Mouse (Mus musculus) frontal cortex, postnatal 14 days (tissue): Measurements from ENCODE around the gene Gria1.

ENCODE experiments used
- DNase-seq, 2 experiments: peaks; one replicate each; pipeline ENCODE4 v3.0.0; 2022; ENCODE audit warnings: low spot score in 2 of 2

The Gria1 gene

GRCm38 (mm10) chr11:57011024-57011690, at the start of gene Gria1:
Gene Gria1 (plus strand): TSS chr11:57011387.
- no peak for DNase-seq

GRCm38 (mm10) chr11:56961751-56962150, 49.4 kb upstream of the Gria1 start:
- no peak for DNase-seq

GRCm38 (mm10) chr11:56972814-56973213, 38.4 kb upstream of the Gria1 start:
- DNase-seq: no peak

- DNase-seq: no peak
Observed at GRCm38 (mm10) chr11:56984321-56985000, 26.7 kb upstream of the Gria1 start.

- DNase-seq: no peak
Observed at GRCm38 (mm10) chr11:56985457-56985856, 25.7 kb upstream of the Gria1 start.

- DNase-seq: no peak
Observed at GRCm38 (mm10) chr11:56999601-57000001, 11.6 kb upstream of the Gria1 start.

- no peak for DNase-seq
Observed at GRCm38 (mm10) chr11:57004611-57005010, 6.6 kb upstream of the Gria1 start.

GRCm38 (mm10) chr11:57005341-57005740, 5.8 kb upstream of the Gria1 start:
- DNase-seq: no peak

- no peak for DNase-seq
Observed at GRCm38 (mm10) chr11:57007790-57008189, 3.4 kb upstream of the Gria1 start.

GRCm38 (mm10) chr11:57010611-57011010, 576 bp upstream of the Gria1 start:
- no peak for DNase-seq

- peak; percentile 52 to 58 for DNase-seq
Observed at GRCm38 (mm10) chr11:57011691-57012039, 478 bp downstream of the Gria1 start.

GRCm38 (mm10) chr11:57012287-57012921, 1.2 kb downstream of the Gria1 start:
- DNase-seq: no peak

GRCm38 (mm10) chr11:57013464-57014190, 2.4 kb downstream of the Gria1 start:
- DNase-seq: no peak

GRCm38 (mm10) chr11:57014396-57014795, 3.2 kb downstream of the Gria1 start:
- DNase-seq: no peak

- no peak for DNase-seq
Observed at GRCm38 (mm10) chr11:57018536-57018935, 7.3 kb downstream of the Gria1 start.

- DNase-seq: no peak
Observed at GRCm38 (mm10) chr11:57022400-57022799, 11.2 kb downstream of the Gria1 start.

GRCm38 (mm10) chr11:57030448-57030847, 19.3 kb downstream of the Gria1 start:
- no peak for DNase-seq

GRCm38 (mm10) chr11:57038807-57039206, 27.6 kb downstream of the Gria1 start:
- DNase-seq: peak; percentile 67 to 72

- DNase-seq: no peak
Observed at GRCm38 (mm10) chr11:57039306-57039705, 28.1 kb downstream of the Gria1 start.

GRCm38 (mm10) chr11:57042057-57042456, 30.9 kb downstream of the Gria1 start:
- DNase-seq: no peak

GRCm38 (mm10) chr11:57044146-57044545, 33.0 kb downstream of the Gria1 start:
- peak in 1 of 2 experiments; percentile 36 for DNase-seq
